8 mouse cellular contexts compared by ENCODE assay signal in the genomic region with DNA sequence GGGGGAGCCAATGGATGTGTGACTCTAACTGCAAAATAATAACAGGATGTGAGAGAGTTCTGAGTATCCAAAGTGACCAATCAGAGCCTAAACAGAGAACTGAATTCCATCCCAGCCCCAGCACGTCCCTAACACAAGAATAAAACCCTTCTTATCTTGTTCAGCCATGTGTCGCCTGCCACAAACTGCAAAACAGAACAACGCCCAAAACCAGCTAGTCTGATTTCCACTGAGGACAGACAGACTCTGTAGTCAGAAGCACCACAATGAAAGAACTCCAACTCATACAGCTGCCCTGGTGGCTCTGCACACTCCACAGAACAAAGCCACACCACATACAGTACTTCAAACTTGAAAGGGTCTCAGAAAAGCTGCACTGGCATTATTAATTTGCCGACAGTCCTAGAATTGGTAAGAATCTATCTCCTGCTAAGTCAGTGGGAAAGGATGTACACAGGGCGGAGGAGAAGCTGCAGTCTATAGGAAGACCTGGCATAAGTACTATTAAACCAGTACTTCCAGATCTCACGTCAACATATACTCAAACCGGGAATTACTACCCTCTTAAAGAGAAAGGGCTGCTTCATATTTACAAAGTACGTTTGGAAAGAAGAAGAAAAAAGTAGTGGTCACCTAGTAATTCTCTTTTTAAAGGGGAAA. TPM values are rescaled to one million over a fixed set of nuclear protein-coding genes. Genes with fewer than 3 reads are reported as not detected.
DNase-seq lines count a peak whose midpoint lies in the region; ATAC-seq and TF ChIP-seq lines count a peak whose summit lies in the region.

No protein-coding gene starts in this region.

- peaks cover 81% of the 10 kb centered on the region for H3K79me2 ChIP-seq in myocyte (ENCODE audit: control insufficient read depth, insufficient read depth)

- H3K27ac ChIP-seq in forebrain, embryonic 10.5 days = peak overlapping the region; percentile 31; the same call in 1 of the 2 replicates
- H3K27ac ChIP-seq in forebrain, embryonic 11.5 days (ENCODE audit: low read depth, low read length) = no peak overlapping the region
- H3K27ac ChIP-seq in forebrain, embryonic 12.5 days = no peak overlapping the region
- no peak overlapping the region for H3K27ac ChIP-seq in intestine, postnatal 0 days (ENCODE audit: low read depth, low read length)

- ATAC-seq in forebrain, embryonic 11.5 days (replicated peaks; ENCODE audit: low FRiP score) = no peak
- ATAC-seq in forebrain, embryonic 12.5 days (ENCODE audit: low FRiP score) = no peak
- ATAC-seq in intestine, postnatal 0 days = no peak
- no peak for ATAC-seq in CD4-positive, CD25-positive, alpha-beta regulatory T cell, adult 4 months

- no peak overlapping the region for H3ac ChIP-seq in myocyte (ENCODE audit: control insufficient read depth, insufficient read length)

- no peak overlapping the region for H3K9ac ChIP-seq in forebrain, embryonic 11.5 days (ENCODE audit: low read length)
- H3K9ac ChIP-seq in forebrain, embryonic 12.5 days = no peak overlapping the region
- H3K9ac ChIP-seq in intestine, postnatal 0 days (ENCODE audit: low read depth, low read length) = no peak overlapping the region

- H3K9me3 ChIP-seq in forebrain, embryonic 10.5 days = no peaks in the 10 kb centered on the region
- no peaks in the 10 kb centered on the region for H3K9me3 ChIP-seq in forebrain, embryonic 11.5 days (ENCODE audit: control insufficient read depth, low read length)
- H3K9me3 ChIP-seq in forebrain, embryonic 12.5 days = no peaks in the 10 kb centered on the region
- no peaks in the 10 kb centered on the region for H3K9me3 ChIP-seq in intestine, postnatal 0 days (ENCODE audit: control insufficient read depth)

- peaks cover 46% of the 10 kb centered on the region for H3K4me1 ChIP-seq in forebrain, embryonic 10.5 days
- H3K4me1 ChIP-seq in forebrain, embryonic 11.5 days (replicated peaks; ENCODE audit: control insufficient read depth, insufficient read depth, low read length) = no peaks in the 10 kb centered on the region; the same call in 1 of the 2 replicates
- peaks cover 41% of the 10 kb centered on the region for H3K4me1 ChIP-seq in forebrain, embryonic 12.5 days
- H3K4me1 ChIP-seq in intestine, postnatal 0 days (replicated peaks; ENCODE audit: control insufficient read depth, insufficient read depth, low read length) = no peaks in the 10 kb centered on the region

- TF ChIP-seq POLR2A in myocyte (IDR thresholded peaks at IDR 0.05; ENCODE audit: insufficient read length, low read depth) = no peak

- 85% methylated on average over 8 of the region's 8 CpGs for WGBS in forebrain, embryonic 10.5 days
- WGBS in forebrain, embryonic 11.5 days = 77% methylated on average over 8 of the region's 8 CpGs
- WGBS in forebrain, embryonic 12.5 days = 72% methylated on average over 8 of the region's 8 CpGs
- 60% methylated on average over 8 of the region's 8 CpGs for WGBS in intestine, postnatal 0 days

- no peaks in the 10 kb centered on the region for H3K27me3 ChIP-seq in forebrain, embryonic 10.5 days (ENCODE audit: poor library complexity, severe bottlenecking)
- no peaks in the 10 kb centered on the region for H3K27me3 ChIP-seq in forebrain, embryonic 11.5 days (ENCODE audit: control insufficient read depth, insufficient read depth, low read length)
- H3K27me3 ChIP-seq in forebrain, embryonic 12.5 days = no peaks in the 10 kb centered on the region
- H3K27me3 ChIP-seq in intestine, postnatal 0 days (replicated peaks; ENCODE audit: control insufficient read depth, insufficient read depth, low read length) = no peaks in the 10 kb centered on the region
- no peaks in the 10 kb centered on the region for H3K27me3 ChIP-seq in myocyte (ENCODE audit: control insufficient read depth, insufficient read depth, insufficient read length)

- TF ChIP-seq CTCF in intestine, postnatal 0 days (IDR thresholded peaks at IDR 0.05; ENCODE audit: low read depth) = no peak

- no peak for DNase-seq in forebrain, embryonic 10.5 days (ENCODE audit: extremely low spot score, low spot score)
- DNase-seq in forebrain, embryonic 11.5 days (ENCODE audit: low spot score) = no peak
- DNase-seq in frontal cortex, adult 2 months (ENCODE audit: extremely low spot score in 1 of 2, low spot score in 1 of 2) = no peak
- DNase-seq in cerebellum, adult 9-11 months = no peak

- H3K4me2 ChIP-seq in forebrain, embryonic 11.5 days (ENCODE audit: low read depth, low read length, severe bottlenecking) = no peak overlapping the region
- H3K4me2 ChIP-seq in forebrain, embryonic 12.5 days = 0 out of 2 replicates have a peak overlapping the region, but pooled peaks have one; percentile 15
- peak overlapping the region; percentile 78; the same call in 1 of the 2 replicates for H3K4me2 ChIP-seq in intestine, postnatal 0 days (replicated peaks; ENCODE audit: low read depth)
- H3K4me2 ChIP-seq in myocyte (ENCODE audit: low read depth) = peak overlapping the region; percentile 91

- peak overlapping the region; percentile 14; the same call in 1 of the 2 replicates for H3K4me3 ChIP-seq in forebrain, embryonic 10.5 days
- no peak overlapping the region; the same call in 1 of the 2 replicates for H3K4me3 ChIP-seq in forebrain, embryonic 11.5 days (ENCODE audit: low read depth, low read length)
- no peak overlapping the region for H3K4me3 ChIP-seq in forebrain, embryonic 12.5 days (replicated peaks)
- H3K4me3 ChIP-seq in intestine, postnatal 0 days (ENCODE audit: low read depth, low read length) = no peak overlapping the region
- no peak overlapping the region for H3K4me3 ChIP-seq in myocyte

- H3K36me3 ChIP-seq in forebrain, embryonic 10.5 days (replicated peaks) = peaks cover 6% of the 10 kb centered on the region; the same call in 1 of the 2 replicates
- H3K36me3 ChIP-seq in forebrain, embryonic 11.5 days (ENCODE audit: control insufficient read depth, insufficient read depth, low read length) = no peaks in the 10 kb centered on the region
- H3K36me3 ChIP-seq in forebrain, embryonic 12.5 days (replicated peaks) = no peaks in the 10 kb centered on the region
- no peaks in the 10 kb centered on the region for H3K36me3 ChIP-seq in intestine, postnatal 0 days (ENCODE audit: control insufficient read depth, insufficient read depth)
- no peaks in the 10 kb centered on the region for H3K36me3 ChIP-seq in myocyte (ENCODE audit: control insufficient read depth, insufficient read depth)

TF ChIP-seq in myocyte, 11 proteins besides CTCF, POLR2A, EP300 and RAD21:
- TF ChIP-seq REST (IDR thresholded peaks at IDR 0.05; ENCODE audit: insufficient read depth, insufficient read length) = no peak
- TF ChIP-seq MYOD1 (IDR thresholded peaks at IDR 0.05; ENCODE audit: control insufficient read depth in 1 of 3, insufficient read length in 2 of 3, low read depth in 2 of 3) = no peak
- TF ChIP-seq TCF12 (IDR thresholded peaks at IDR 0.05; ENCODE audit: insufficient read depth, poor library complexity, severe bottlenecking) = no peak
- TF ChIP-seq USF1 (IDR thresholded peaks at IDR 0.05; ENCODE audit: low read depth) = no peak
- no peak for TF ChIP-seq SRF (IDR thresholded peaks at IDR 0.05; ENCODE audit: control insufficient read depth, insufficient read length, low read depth)
- no peak for TF ChIP-seq POLR2AphosphoS2 (IDR thresholded peaks at IDR 0.05; ENCODE audit: insufficient read length, low read depth)
- TF ChIP-seq E2F4 (IDR thresholded peaks at IDR 0.05; ENCODE audit: insufficient read depth) = no peak
- TF ChIP-seq CEBPB (IDR thresholded peaks at IDR 0.05; ENCODE audit: insufficient read depth, poor library complexity, severe bottlenecking) = no peak
- TF ChIP-seq MYOG (IDR thresholded peaks at IDR 0.05; ENCODE audit: control insufficient read depth in 1 of 3, insufficient read depth in 1 of 3, insufficient read length in 2 of 3, low read depth in 2 of 3) = no peak
- TF ChIP-seq MAX (IDR thresholded peaks at IDR 0.05; ENCODE audit: low read depth) = no peak
- no peak for TF ChIP-seq TCF3 (IDR thresholded peaks at IDR 0.05; ENCODE audit: insufficient read length, low read depth)

RNA-seq across cellular contexts. Expression of gene Arhgef12, which starts 5.0 kb away (rescaled TPM):
- polyA plus RNA-seq in forebrain, embryonic 10.5 days (2016; fragmentation: Nextera tagmentation; extraction: Ambion mirVana) = 7.0 and 9.2 TPM in 2 replicates
- 14.6 and 14.8 TPM in 2 replicates for polyA plus RNA-seq in forebrain, embryonic 11.5 days (2014; fragmentation: Nextera tagmentation; extraction: Ambion mirVana)
- polyA plus RNA-seq in forebrain, embryonic 12.5 days (2016; fragmentation: Nextera tagmentation; extraction: Ambion mirVana) = 14.2 and 17.8 TPM in 2 replicates
- 3.9 and 4.9 TPM in 2 replicates for polyA plus RNA-seq in intestine, postnatal 0 days (2015; fragmentation: Nextera tagmentation; extraction: Ambion mirVana)
- 12.9 TPM for polyA plus RNA-seq in myocyte (2012; fragmentation: generic; extraction: Trizol)
- polyA plus RNA-seq in CD4-positive, CD25-positive, alpha-beta regulatory T cell, adult 4 months (2017; shearing (Covaris generic)) = 10 to 100 TPM; 17.8 to 28.2 TPM
- polyA plus RNA-seq in frontal cortex, adult 2 months (2012; rRNA removed) = 63.2 and 67.2 TPM in 2 replicates

RNA-seq across cellular contexts. Expression of gene Tmem136, which starts 14.3 kb away (rescaled TPM):
- polyA plus RNA-seq in forebrain, embryonic 10.5 days (2016; fragmentation: Nextera tagmentation; extraction: Ambion mirVana) = 11.4 and 12.9 TPM in 2 replicates
- 13.5 and 13.8 TPM in 2 replicates for polyA plus RNA-seq in forebrain, embryonic 11.5 days (2014; fragmentation: Nextera tagmentation; extraction: Ambion mirVana)
- 11.4 and 12.1 TPM in 2 replicates for polyA plus RNA-seq in forebrain, embryonic 12.5 days (2016; fragmentation: Nextera tagmentation; extraction: Ambion mirVana)
- 1.4 and 1.6 TPM in 2 replicates for polyA plus RNA-seq in intestine, postnatal 0 days (2015; fragmentation: Nextera tagmentation; extraction: Ambion mirVana)
- polyA plus RNA-seq in myocyte (2012; fragmentation: generic; extraction: Trizol) = 0.07 TPM
- 1 to 10 TPM; 3.1 to 4.6 TPM for polyA plus RNA-seq in CD4-positive, CD25-positive, alpha-beta regulatory T cell, adult 4 months (2017; shearing (Covaris generic))
- 26.1 and 28.1 TPM in 2 replicates for polyA plus RNA-seq in frontal cortex, adult 2 months (2012; rRNA removed)
